Mouse (Mus musculus) adrenal gland, adult 8-10 months (tissue): ENCODE measurements around the gene Qtrt2. TPM values are rescaled to one million over a fixed set of nuclear protein-coding genes. Genes with fewer than 3 reads are reported as not detected.

Experiments
- DNase-seq: peaks from one replicate; pipeline ENCODE4 v3.0.0; 2022
- total RNA-seq, 4 experiments: library from RNA; stranded (reverse); gene quantifications; 2 replicates each; pipeline ENCODE4 v1.2.4; 2022

The Qtrt2 gene
- total RNA-seq, 4 experiments from 2014 or later, result 28.6 to 52.7 (median 36.6) TPM

DNA sequence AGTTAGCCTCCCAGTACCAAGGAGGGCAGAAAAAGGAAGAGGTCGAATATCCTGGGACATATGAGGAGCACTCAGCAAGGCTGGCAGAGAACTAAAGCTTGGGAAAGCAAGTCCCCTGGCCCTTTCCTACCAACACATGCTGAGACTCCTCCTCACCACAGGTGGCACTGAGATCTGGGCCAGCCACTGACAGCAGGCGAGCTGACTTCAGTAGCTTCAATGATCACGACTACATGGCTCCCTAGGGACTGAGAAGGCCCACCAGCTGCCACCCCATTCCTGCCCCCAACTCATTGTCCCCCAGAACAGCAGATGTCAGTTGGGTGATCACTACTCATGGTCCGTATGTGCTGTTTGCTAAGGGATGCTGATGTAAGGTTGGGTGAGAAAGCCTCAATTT lies 112.0 kb downstream of the Qtrt2 start:
- DNase-seq, result no peak

Other genes with a start within 250 kb of the Qtrt2 start
- not detected for gene Drd3, start 172.8 kb downstream of the Qtrt2 start, total RNA-seq
- gene Ccdc191, start 37.0 kb downstream of the Qtrt2 start, total RNA-seq, result 10 to 100 TPM in 1 of 4 experiments, 1 to 10 TPM in 3; 4.7 to 10.4 (median 8.4) TPM
- gene Zdhhc23, start 53.0 kb upstream of the Qtrt2 start, total RNA-seq, result under 1 TPM; 0.15 to 0.87 (median 0.62) TPM
- 1 to 10 TPM in 3 of 4 experiments, under 1 TPM in 1; 0.52 to 1.7 (median 1.3) TPM for gene Gramd1c, start 136.5 kb upstream of the Qtrt2 start, total RNA-seq
- 100 to 1,000 TPM; 144 to 168 (median 155) TPM for gene Atp6v1a, start 212.9 kb upstream of the Qtrt2 start, total RNA-seq
- 10 to 100 TPM; 65.8 to 77.7 (median 68.0) TPM for gene Naa50, start 213.0 kb upstream of the Qtrt2 start, total RNA-seq
- gene Usf3, start 246.4 kb upstream of the Qtrt2 start, total RNA-seq, result 10 to 100 TPM; 24.1 to 24.9 (median 24.6) TPM